Mouse (Mus musculus) urinary bladder, postnatal 25 days (tissue): ENCODE results near the gene Grm2.
"Not testable (repeated sequence)": the region's sequence is repeated elsewhere in the genome, so short reads cannot be mapped to it uniquely, and the experiment has no call there.

Experiments used
- DNase-seq: peaks from one replicate; pipeline ENCODE4 v3.0.0; 2022; ENCODE audit warnings: low spot score

The Grm2 gene

GRCm38 (mm10) chr9:106647226-106647625, 8.7 kb downstream of the Grm2 start:
- no peak for DNase-seq

GRCm38 (mm10) chr9:106645684-106646271, 10.1 kb downstream of the Grm2 start:
- DNase-seq, result no peak

GRCm38 (mm10) chr9:106643787-106644186, 12.1 kb downstream of the Grm2 start:
- no peak for DNase-seq

GRCm38 (mm10) chr9:106643128-106643527, 12.8 kb downstream of the Grm2 start:
- peak; percentile 49 for DNase-seq

GRCm38 (mm10) chr9:106641346-106641745, 14.5 kb downstream of the Grm2 start:
- DNase-seq, result no peak

GRCm38 (mm10) chr9:106638154-106638553, 17.7 kb downstream of the Grm2 start:
- DNase-seq, result no peak

- no peak for DNase-seq
Observed at GRCm38 (mm10) chr9:106632185-106632584, 23.7 kb downstream of the Grm2 start.

GRCm38 (mm10) chr9:106627796-106628195, 28.1 kb downstream of the Grm2 start:
- not testable (repeated sequence) for DNase-seq

GRCm38 (mm10) chr9:106626282-106626681, 29.6 kb downstream of the Grm2 start, which contains the start of gene Iqcf6:
Iqcf6 (plus strand) TSS chr9:106626582.
- DNase-seq, result no peak

- no peak for DNase-seq
Observed at GRCm38 (mm10) chr9:106617496-106617895, 38.4 kb downstream of the Grm2 start.

GRCm38 (mm10) chr9:106616306-106616705, 39.6 kb downstream of the Grm2 start:
- no peak for DNase-seq

- no peak for DNase-seq
Observed at GRCm38 (mm10) chr9:106614616-106615015, 41.3 kb downstream of the Grm2 start.

- no peak for DNase-seq
Observed at GRCm38 (mm10) chr9:106613951-106614350, 41.9 kb downstream of the Grm2 start.

GRCm38 (mm10) chr9:106610727-106611126, 45.2 kb downstream of the Grm2 start:
- DNase-seq, result no peak

- peak; percentile 26 for DNase-seq
Observed at GRCm38 (mm10) chr9:106600546-106600945, 55.3 kb downstream of the Grm2 start.

GRCm38 (mm10) chr9:106598466-106598865, 57.4 kb downstream of the Grm2 start:
- no peak for DNase-seq

- no peak for DNase-seq
Observed at GRCm38 (mm10) chr9:106595836-106596235, 60.0 kb downstream of the Grm2 start.

- DNase-seq, result not testable (repeated sequence)
Observed at GRCm38 (mm10) chr9:106595402-106595801, 60.5 kb downstream of the Grm2 start.
